Mouse (Mus musculus): ENCODE measurements around the gene Ccdc83. TPM values are rescaled to one million over a fixed set of nuclear protein-coding genes. Genes with fewer than 3 reads are reported as not detected.
"Not testable (repeated sequence)": the region's sequence is repeated elsewhere in the genome, so short reads cannot be mapped to it uniquely, and the experiment has no call there.

Ccdc83 gene
- total RNA-seq, 4 experiments from 2014 or later = not detected

GRCm38 (mm10) chr7:90261902-90262599 is 3.5 kb downstream of the Ccdc83 start:
- DNase-seq (ENCODE audit: low spot score in 2 of 2) = no peak

GRCm38 (mm10) chr7:90259899-90260298 is 5.7 kb downstream of the Ccdc83 start:
- DNase-seq (ENCODE audit: low spot score in 2 of 2) = no peak

DNA sequence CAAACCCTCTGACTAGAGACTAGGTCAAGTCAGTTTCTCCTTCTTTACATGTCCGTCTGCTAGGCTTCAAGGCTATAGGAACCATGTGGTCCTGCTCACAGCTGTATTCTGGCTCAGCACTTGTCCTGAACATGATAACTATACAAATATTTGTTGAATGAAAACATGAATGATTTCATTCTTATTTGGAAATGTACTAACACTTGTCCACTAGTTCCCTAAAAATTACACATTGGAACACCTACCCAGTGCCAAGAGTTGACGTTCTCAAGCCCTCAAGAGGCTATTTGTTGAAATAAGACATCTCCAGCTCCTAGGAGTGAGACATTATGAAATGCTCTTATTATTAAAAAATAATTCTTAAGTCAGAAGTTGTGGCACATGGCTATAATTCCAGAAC is 6.9 kb downstream of the Ccdc83 start:
- DNase-seq (ENCODE audit: low spot score in 2 of 2) = no peak

GRCm38 (mm10) chr7:90252946-90253345 is 12.6 kb downstream of the Ccdc83 start:
- no peak for DNase-seq (ENCODE audit: low spot score in 2 of 2)

DNA sequence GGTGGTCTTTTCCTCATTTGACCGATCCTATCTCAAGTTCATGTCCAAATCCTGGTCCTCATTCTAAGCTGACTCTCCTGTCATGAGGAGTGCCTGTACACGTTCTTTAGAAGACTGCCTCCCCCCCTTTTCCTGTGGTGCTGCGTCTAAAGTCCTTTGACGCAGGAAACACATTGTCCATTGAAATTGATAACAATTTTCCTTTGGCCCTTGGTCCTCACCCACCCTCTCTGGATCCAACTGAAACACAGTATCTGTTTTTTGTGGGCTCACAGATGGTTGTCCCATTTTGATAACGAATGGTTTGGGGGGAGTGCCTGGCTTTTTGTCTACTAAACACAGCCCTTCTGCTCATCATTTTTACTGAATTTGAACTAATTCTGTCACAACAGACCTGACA is 21.9 kb downstream of the Ccdc83 start:
- no peak for DNase-seq (ENCODE audit: low spot score in 2 of 2)

- DNase-seq (ENCODE audit: low spot score in 2 of 2) = no peak
Observed at GRCm38 (mm10) chr7:90243151-90243550, 22.4 kb downstream of the Ccdc83 start.

DNA sequence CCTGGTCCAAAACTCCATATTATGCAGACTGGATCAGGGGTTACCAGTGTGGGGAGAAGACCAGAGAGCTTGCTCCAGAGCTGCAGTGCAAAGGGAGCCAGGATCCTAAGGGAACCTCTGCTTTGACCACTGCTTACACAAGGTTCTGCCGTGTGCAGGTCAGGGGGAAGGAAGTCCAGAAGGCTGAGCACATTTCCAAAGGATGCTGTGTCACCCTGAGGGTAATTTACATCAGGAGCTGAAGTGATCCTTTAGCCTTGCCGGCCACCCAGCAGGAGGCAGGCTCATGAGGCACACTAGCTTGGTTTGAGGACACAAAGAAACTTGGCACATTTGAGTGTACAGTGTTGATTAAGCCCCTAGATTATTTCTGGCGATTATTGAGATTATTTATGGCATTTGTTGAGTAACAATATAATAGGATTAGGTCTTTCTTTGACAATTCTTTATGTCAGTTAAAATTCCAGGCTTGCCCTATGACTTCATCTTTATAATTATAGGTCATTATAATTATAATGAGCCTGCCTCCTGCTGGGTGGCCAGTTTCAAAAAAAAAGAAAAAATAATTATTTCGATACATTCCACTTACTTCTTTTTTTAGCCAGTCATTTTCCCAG is 29.2 kb downstream of the Ccdc83 start:
- no peak for DNase-seq (ENCODE audit: low spot score in 2 of 2)

- DNase-seq (ENCODE audit: low spot score in 2 of 2) = no peak
Observed at GRCm38 (mm10) chr7:90233921-90234320, 31.7 kb downstream of the Ccdc83 start.

DNA sequence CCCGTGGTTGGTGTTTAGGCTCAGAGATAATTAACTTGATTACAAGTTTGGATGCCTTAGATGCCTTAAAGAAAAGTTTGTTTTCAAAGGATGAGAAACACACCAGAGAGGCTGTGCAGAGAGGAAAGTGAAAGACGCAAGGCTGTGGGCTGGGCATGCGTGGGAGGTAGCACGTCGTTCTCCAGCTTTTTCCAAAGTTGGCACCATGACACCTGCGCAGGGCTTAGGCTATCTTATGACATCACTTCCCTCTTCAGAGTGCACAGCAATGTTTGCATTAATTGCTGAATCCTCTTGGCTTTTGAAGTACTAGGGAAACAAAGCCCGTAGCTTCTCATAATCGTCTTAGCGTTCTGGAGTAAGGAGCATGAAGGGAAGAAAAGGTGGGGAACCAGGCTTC is 34.1 kb downstream of the Ccdc83 start:
- peak in 1 of 2 experiments; percentile 29 for DNase-seq (ENCODE audit: low spot score in 2 of 2)

DNA sequence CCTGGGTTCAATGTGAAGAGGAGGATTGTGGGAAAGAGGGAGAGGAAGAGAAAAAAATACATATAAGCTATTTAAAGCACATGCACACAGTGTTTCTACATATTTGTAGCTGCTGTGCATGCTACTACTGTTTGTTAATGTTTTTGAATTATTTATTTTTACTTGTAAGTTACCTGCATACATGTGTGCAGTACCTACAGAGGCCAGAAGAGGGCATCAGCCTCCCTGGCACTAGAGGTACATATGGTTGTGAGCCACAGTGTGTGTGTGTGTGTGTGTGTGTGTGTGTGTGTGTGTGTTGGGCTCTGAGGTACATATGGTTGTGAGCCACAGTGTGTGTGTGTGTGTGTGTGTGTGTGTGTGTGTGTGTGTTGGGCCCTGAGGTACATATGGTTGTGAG is 36.7 kb downstream of the Ccdc83 start:
- DNase-seq (ENCODE audit: low spot score in 2 of 2) = not testable (repeated sequence)

GRCm38 (mm10) chr7:90228075-90228474 is 37.5 kb downstream of the Ccdc83 start:
- DNase-seq (ENCODE audit: low spot score in 2 of 2) = no peak

DNA sequence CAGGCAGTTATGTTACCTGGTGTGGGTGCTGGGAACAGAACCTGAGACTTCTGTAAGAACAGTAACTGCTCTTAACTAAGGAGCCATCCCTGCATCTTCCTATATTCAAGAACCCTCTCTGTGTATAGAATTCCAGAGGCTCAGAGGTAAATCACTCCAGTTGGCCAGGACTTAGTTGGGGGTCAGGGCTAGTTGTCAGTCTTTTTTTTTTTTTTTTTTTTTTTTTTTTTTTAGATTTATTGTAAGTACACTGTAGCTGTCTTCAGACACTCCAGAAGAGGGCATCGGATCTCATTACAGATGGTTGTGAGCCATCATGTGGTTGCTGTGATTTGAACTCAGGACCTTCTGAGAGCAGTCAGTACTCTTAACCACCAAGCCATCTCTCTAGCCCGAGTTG is 44.1 kb downstream of the Ccdc83 start:
- DNase-seq (ENCODE audit: low spot score in 2 of 2) = no peak

DNA sequence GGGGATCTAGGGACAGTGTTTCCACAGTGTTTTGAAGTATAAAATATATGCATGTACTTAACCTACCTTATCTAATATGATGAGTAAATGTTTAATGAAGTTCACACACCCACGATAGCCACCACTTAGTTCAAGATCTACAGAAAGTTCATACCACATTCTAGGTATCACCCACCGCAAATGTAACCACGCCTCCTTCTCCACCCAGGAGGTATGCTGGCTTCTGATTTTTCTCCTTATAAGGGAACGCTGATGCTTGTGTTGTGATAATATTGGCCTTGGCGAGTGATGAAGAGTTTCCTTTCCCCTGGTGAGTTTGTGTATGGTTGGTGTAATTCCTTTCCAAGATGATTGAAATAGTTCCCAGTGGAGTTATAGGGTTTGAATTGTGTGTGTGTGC is 47.5 kb downstream of the Ccdc83 start:
- DNase-seq (ENCODE audit: low spot score in 2 of 2) = no peak

DNA sequence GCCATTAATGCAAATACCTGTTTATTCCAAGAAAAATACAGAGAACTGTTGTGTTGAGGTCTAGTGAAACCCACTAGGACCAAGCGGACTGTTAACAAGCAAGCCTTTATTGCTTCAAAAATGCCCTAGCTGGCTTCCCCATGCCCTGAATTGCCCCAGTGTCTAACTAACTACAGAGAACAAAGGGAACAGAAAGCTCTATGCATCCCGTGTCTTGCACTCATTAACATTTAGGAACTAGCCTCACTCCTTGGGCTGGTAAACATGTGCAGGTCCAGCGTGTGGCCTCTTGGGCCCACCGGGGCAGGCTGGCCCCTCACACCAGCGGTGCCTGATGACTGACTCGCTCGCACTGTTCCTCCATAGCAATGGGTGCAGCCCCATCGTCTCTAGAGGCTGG is 49.1 kb downstream of the Ccdc83 start:
- DNase-seq (ENCODE audit: low spot score in 2 of 2) = peak in 1 of 2 experiments; percentile 39

GRCm38 (mm10) chr7:90210947-90211346 is 54.6 kb downstream of the Ccdc83 start:
- DNase-seq (ENCODE audit: low spot score in 2 of 2) = no peak

- DNase-seq (ENCODE audit: low spot score in 2 of 2) = no peak
Observed at GRCm38 (mm10) chr7:90210116-90210515, 55.5 kb downstream of the Ccdc83 start.

- no peak for DNase-seq (ENCODE audit: low spot score in 2 of 2)
Observed at GRCm38 (mm10) chr7:90203914-90204313, 61.7 kb downstream of the Ccdc83 start.

- DNase-seq (ENCODE audit: low spot score in 2 of 2) = no peak
Observed at GRCm38 (mm10) chr7:90201877-90202465, 63.6 kb downstream of the Ccdc83 start.

DNA sequence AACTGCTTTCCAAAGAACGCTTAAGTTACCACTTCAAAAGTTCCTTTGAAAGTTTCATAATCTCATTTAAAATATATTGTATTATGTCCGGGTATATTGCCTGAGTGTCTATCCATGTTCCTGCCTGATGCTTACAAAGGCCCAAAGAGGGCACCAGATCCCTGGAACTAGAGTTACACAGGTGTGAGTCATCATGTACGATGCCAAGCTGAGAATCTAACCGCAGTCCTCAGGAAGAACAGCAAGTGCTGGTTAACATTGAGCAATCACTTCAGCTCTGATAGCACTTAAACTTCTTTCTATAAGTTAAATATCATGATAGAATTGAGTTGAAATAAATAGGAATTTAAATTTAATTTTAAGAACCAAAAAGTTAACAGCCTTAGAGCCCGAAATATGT is 65.3 kb downstream of the Ccdc83 start:
- no peak for DNase-seq (ENCODE audit: low spot score in 2 of 2)

DNA sequence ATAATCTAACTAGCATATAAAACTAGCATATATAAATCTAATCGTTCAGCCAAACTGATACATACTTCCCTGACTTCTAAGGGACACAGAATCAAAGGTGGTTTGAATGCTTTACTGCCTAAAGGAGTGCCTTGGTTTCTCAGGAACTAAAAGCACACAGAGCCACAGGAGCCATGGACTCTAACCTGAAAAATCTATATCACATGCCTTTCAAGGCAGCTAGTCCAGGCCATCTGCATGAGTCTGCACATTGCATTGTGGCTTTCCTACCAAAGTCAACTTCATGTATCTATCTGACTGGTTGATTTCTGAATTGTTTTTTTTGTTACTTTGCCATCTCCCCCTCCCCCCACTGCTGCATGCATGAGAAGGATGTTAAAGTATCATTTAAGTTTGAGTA is 84.9 kb downstream of the Ccdc83 start:
- no peak for DNase-seq (ENCODE audit: low spot score in 2 of 2)

DNA sequence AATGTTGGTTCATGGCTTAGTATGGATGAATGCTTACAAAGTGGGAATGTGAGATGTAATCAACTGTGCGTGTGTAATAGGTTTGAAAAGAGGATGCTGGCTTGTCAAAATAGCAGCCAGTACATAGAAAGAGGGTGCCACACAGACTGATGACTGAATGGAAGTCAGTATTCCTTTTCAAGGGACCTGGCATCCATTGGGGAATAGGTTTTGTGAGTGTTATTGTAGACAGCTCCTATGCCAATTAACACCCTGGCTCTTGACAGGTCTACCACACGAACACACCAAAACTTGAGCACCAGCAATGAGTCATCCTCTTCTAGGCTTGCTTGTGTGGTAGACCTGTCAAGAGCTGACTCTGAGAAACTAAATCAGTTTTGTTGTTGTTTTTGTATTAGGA is 90.0 kb downstream of the Ccdc83 start:
- DNase-seq (ENCODE audit: low spot score in 2 of 2) = no peak

Measured in left cerebral cortex, adult 8-10 months (tissue).